Mouse (Mus musculus) thymus, postnatal 25 days (tissue): Measurements from ENCODE around the gene Tbrg1.
A peak's percentile ranks its signal among the peaks of the same experiment; 100 is the strongest.

Source experiments
- DNase-seq: peaks from one replicate; pipeline ENCODE4 v3.0.0; 2022

Tbrg1 gene

GRCm38 (mm10) chr9:37656931-37657481, at the start of gene Tbrg1:
TSS of gene Tbrg1 (minus strand) at chr9:37657312.
- DNase-seq = peak; percentile 73

- no peak for DNase-seq
Measured at GRCm38 (mm10) chr9:37689970-37690686, 33.0 kb upstream of the Tbrg1 start.

- DNase-seq = no peak
Measured at GRCm38 (mm10) chr9:37687941-37688303, 30.8 kb upstream of the Tbrg1 start.

- no peak for DNase-seq
Measured at GRCm38 (mm10) chr9:37687288-37687940, 30.3 kb upstream of the Tbrg1 start.

- DNase-seq = no peak
Measured at GRCm38 (mm10) chr9:37681123-37681522, 24.0 kb upstream of the Tbrg1 start.

GRCm38 (mm10) chr9:37675287-37675686, 18.2 kb upstream of the Tbrg1 start:
- no peak for DNase-seq

GRCm38 (mm10) chr9:37670261-37670660, 13.1 kb upstream of the Tbrg1 start:
- no peak for DNase-seq

- no peak for DNase-seq
Measured at GRCm38 (mm10) chr9:37669678-37670077, 12.6 kb upstream of the Tbrg1 start.

GRCm38 (mm10) chr9:37669115-37669514, 12.0 kb upstream of the Tbrg1 start, which contains the start of gene Panx3:
TSS of gene Panx3 (minus strand) at chr9:37669235.
- no peak for DNase-seq

- DNase-seq = no peak
Measured at GRCm38 (mm10) chr9:37666045-37666444, 8.9 kb upstream of the Tbrg1 start.

- no peak for DNase-seq
Measured at GRCm38 (mm10) chr9:37664604-37665003, 7.5 kb upstream of the Tbrg1 start.

- DNase-seq = no peak
Measured at GRCm38 (mm10) chr9:37663210-37663609, 6.1 kb upstream of the Tbrg1 start.

- no peak for DNase-seq
Measured at GRCm38 (mm10) chr9:37659413-37659812, 2.3 kb upstream of the Tbrg1 start.

GRCm38 (mm10) chr9:37656439-37656881, 652 bp downstream of the Tbrg1 start:
- peak; percentile 50 for DNase-seq

GRCm38 (mm10) chr9:37655961-37656360, 1.2 kb downstream of the Tbrg1 start:
- DNase-seq = no peak

GRCm38 (mm10) chr9:37653836-37654235, 3.3 kb downstream of the Tbrg1 start:
- no peak for DNase-seq

GRCm38 (mm10) chr9:37650639-37651038, 6.5 kb downstream of the Tbrg1 start:
- DNase-seq = no peak

GRCm38 (mm10) chr9:37646246-37646645, 10.9 kb downstream of the Tbrg1 start:
- DNase-seq = no peak

- no peak for DNase-seq
Measured at GRCm38 (mm10) chr9:37638721-37639120, 18.4 kb downstream of the Tbrg1 start.

- no peak for DNase-seq
Measured at GRCm38 (mm10) chr9:37636800-37637542, 20.1 kb downstream of the Tbrg1 start.

GRCm38 (mm10) chr9:37636335-37636734, 20.8 kb downstream of the Tbrg1 start:
- DNase-seq = peak; percentile 43

GRCm38 (mm10) chr9:37634269-37634668, 22.8 kb downstream of the Tbrg1 start:
- DNase-seq = no peak

GRCm38 (mm10) chr9:37632305-37632704, 24.8 kb downstream of the Tbrg1 start:
- no peak for DNase-seq
